Mouse (Mus musculus): ENCODE results near the gene Fbxw8. TPM values are rescaled to one million over a fixed set of nuclear protein-coding genes. Genes with fewer than 3 reads are reported as not detected.
A peak's percentile ranks its signal among the peaks of the same experiment; 100 is the strongest.

The Fbxw8 gene
- polyA plus RNA-seq, 1 experiment from 2014 or later, result 16.0 TPM

- H3K27ac ChIP-seq (ENCODE audit: low read length), result no peak within 1 kb of the TSS
- no peak within 1 kb of the TSS for H3K9ac ChIP-seq (ENCODE audit: low read depth, low read length)
- no peaks in the 10 kb centered on the region for H3K9me3 ChIP-seq (ENCODE audit: control insufficient read depth, low read length)
- ATAC-seq, result no peak
- 0 out of 2 replicates have a peak, but pooled peaks cover 6% of the 10 kb centered on the region for H3K4me1 ChIP-seq (ENCODE audit: control insufficient read depth, insufficient read depth, low read length)
- H3K27me3 ChIP-seq (replicated peaks; ENCODE audit: control insufficient read depth, insufficient read depth, low read length), result peaks cover 46% of the 10 kb centered on the region
- no peaks in the 10 kb centered on the region for H3K36me3 ChIP-seq (ENCODE audit: control insufficient read depth, insufficient read depth, low read length)
- no peak within 1 kb of the TSS for H3K4me3 ChIP-seq (ENCODE audit: low read length)
- WGBS, result 71% methylated on average over 12 of the region's 12 CpGs
- no peak within 1 kb of the TSS for H3K4me2 ChIP-seq (ENCODE audit: low read depth, low read length)
Observed at GRCm38 (mm10) chr5:118164581-118164980, 9.3 kb upstream of the Fbxw8 start, which contains the start of gene Hrk. Hrk (plus strand) TSS chr5:118164648.

- no peak for ATAC-seq
- no peak overlapping the region for H3K4me2 ChIP-seq (ENCODE audit: low read depth, low read length)
- no peak overlapping the region for H3K27ac ChIP-seq (ENCODE audit: low read length)
- H3K4me1 ChIP-seq (ENCODE audit: control insufficient read depth, insufficient read depth, low read length), result no peaks in the 10 kb centered on the region
- H3K4me3 ChIP-seq (ENCODE audit: low read length), result no peak overlapping the region
- H3K9ac ChIP-seq (ENCODE audit: low read depth, low read length), result no peak overlapping the region
- no peaks in the 10 kb centered on the region for H3K9me3 ChIP-seq (ENCODE audit: control insufficient read depth, low read length)
- H3K27me3 ChIP-seq (replicated peaks; ENCODE audit: control insufficient read depth, insufficient read depth, low read length), result peaks cover 22% of the 10 kb centered on the region
- H3K36me3 ChIP-seq (ENCODE audit: control insufficient read depth, insufficient read depth, low read length), result no peaks in the 10 kb centered on the region
- WGBS, result 29% methylated on average over 4 of the region's 4 CpGs
Observed at GRCm38 (mm10) chr5:118160691-118161090, 5.4 kb upstream of the Fbxw8 start.

- no peaks in the 10 kb centered on the region for H3K36me3 ChIP-seq (ENCODE audit: control insufficient read depth, insufficient read depth, low read length)
- no peak overlapping the region for H3K4me2 ChIP-seq (ENCODE audit: low read depth, low read length)
- H3K27me3 ChIP-seq (replicated peaks; ENCODE audit: control insufficient read depth, insufficient read depth, low read length), result peaks cover 4% of the 10 kb centered on the region; the same call in 1 of the 2 replicates
- H3K9ac ChIP-seq (ENCODE audit: low read depth, low read length), result no peak overlapping the region
- no peak overlapping the region for H3K4me3 ChIP-seq (ENCODE audit: low read length)
- H3K27ac ChIP-seq (ENCODE audit: low read length), result no peak overlapping the region
- H3K4me1 ChIP-seq (ENCODE audit: control insufficient read depth, insufficient read depth, low read length), result peaks cover 7% of the 10 kb centered on the region
- no peak for ATAC-seq
- 15% methylated on average over 4 of the region's 4 CpGs for WGBS
- no peaks in the 10 kb centered on the region for H3K9me3 ChIP-seq (ENCODE audit: control insufficient read depth, low read length)
Observed at GRCm38 (mm10) chr5:118156976-118157375, 1.7 kb upstream of the Fbxw8 start.

- Histone ChIP-seq H3K27ac (ENCODE audit: low read length) (no peak overlapping the region), H3K27me3 (replicated peaks; ENCODE audit: control insufficient read depth, insufficient read depth, low read length) (no peaks in the 10 kb centered on the region), H3K9ac (ENCODE audit: low read depth, low read length) (peak overlapping the region; percentile 97; the same call in 1 of the 2 replicates), H3K9me3 (ENCODE audit: control insufficient read depth, low read length) (no peaks in the 10 kb centered on the region), H3K4me3 (ENCODE audit: low read length) (peak overlapping the region; percentile 95), H3K4me2 (ENCODE audit: low read depth, low read length) (peak overlapping the region; percentile 74), H3K36me3 (ENCODE audit: control insufficient read depth, insufficient read depth, low read length) (peaks cover 5% of the 10 kb centered on the region; the same call in 1 of the 2 replicates), H3K4me1 (ENCODE audit: control insufficient read depth, insufficient read depth, low read length) (peaks cover 7% of the 10 kb centered on the region)
- WGBS, result 24% methylated on average over 9 of the region's 9 CpGs
- ATAC-seq, result no peak
Observed at GRCm38 (mm10) chr5:118155565-118155947, 292 bp upstream of the Fbxw8 start.

- Histone ChIP-seq H3K4me2 (ENCODE audit: low read depth, low read length) (no peak overlapping the region), H3K27me3 (replicated peaks; ENCODE audit: control insufficient read depth, insufficient read depth, low read length) (no peaks in the 10 kb centered on the region), H3K36me3 (ENCODE audit: control insufficient read depth, insufficient read depth, low read length) (peaks cover 5% of the 10 kb centered on the region; the same call in 1 of the 2 replicates), H3K27ac (ENCODE audit: low read length) (no peak overlapping the region), H3K4me1 (ENCODE audit: control insufficient read depth, insufficient read depth, low read length) (peaks cover 7% of the 10 kb centered on the region), H3K4me3 (ENCODE audit: low read length) (no peak overlapping the region), H3K9ac (ENCODE audit: low read depth, low read length) (no peak overlapping the region), H3K9me3 (ENCODE audit: control insufficient read depth, low read length) (no peaks in the 10 kb centered on the region)
- 74% methylated on average over 3 of the region's 3 CpGs for WGBS
- ATAC-seq, result no peak
Observed at GRCm38 (mm10) chr5:118149711-118150110, 5.6 kb downstream of the Fbxw8 start.

- no peak for ATAC-seq
- Histone ChIP-seq H3K9me3 (ENCODE audit: control insufficient read depth, low read length) (no peaks in the 10 kb centered on the region), H3K4me1 (ENCODE audit: control insufficient read depth, insufficient read depth, low read length) (peaks cover 4% of the 10 kb centered on the region; the same call in 1 of the 2 replicates), H3K36me3 (ENCODE audit: control insufficient read depth, insufficient read depth, low read length) (peaks cover 5% of the 10 kb centered on the region; the same call in 1 of the 2 replicates), H3K27me3 (replicated peaks; ENCODE audit: control insufficient read depth, insufficient read depth, low read length) (no peaks in the 10 kb centered on the region), H3K4me2 (ENCODE audit: low read depth, low read length) (no peak overlapping the region), H3K9ac (ENCODE audit: low read depth, low read length) (no peak overlapping the region), H3K4me3 (ENCODE audit: low read length) (no peak overlapping the region), H3K27ac (ENCODE audit: low read length) (no peak overlapping the region)
- WGBS, result 72% methylated on average over 10 of the region's 10 CpGs
Observed at GRCm38 (mm10) chr5:118147264-118147663, 8.0 kb downstream of the Fbxw8 start.

GRCm38 (mm10) chr5:118145999-118146679 lies 9.1 kb downstream of the Fbxw8 start:
- Histone ChIP-seq H3K4me1 (ENCODE audit: control insufficient read depth, insufficient read depth, low read length) (peaks cover 4% of the 10 kb centered on the region; the same call in 1 of the 2 replicates), H3K4me3 (ENCODE audit: low read length) (no peak overlapping the region), H3K9me3 (ENCODE audit: control insufficient read depth, low read length) (no peaks in the 10 kb centered on the region), H3K27ac (ENCODE audit: low read length) (no peak overlapping the region), H3K27me3 (replicated peaks; ENCODE audit: control insufficient read depth, insufficient read depth, low read length) (no peaks in the 10 kb centered on the region), H3K36me3 (ENCODE audit: control insufficient read depth, insufficient read depth, low read length) (peaks cover 6% of the 10 kb centered on the region; the same call in 1 of the 2 replicates), H3K9ac (ENCODE audit: low read depth, low read length) (no peak overlapping the region), H3K4me2 (ENCODE audit: low read depth, low read length) (no peak overlapping the region)
- WGBS, result 77% methylated on average over 15 of the region's 15 CpGs
- ATAC-seq, result no peak

- Histone ChIP-seq H3K4me2 (ENCODE audit: low read depth, low read length) (no peak overlapping the region), H3K9ac (ENCODE audit: low read depth, low read length) (no peak overlapping the region), H3K4me3 (ENCODE audit: low read length) (no peak overlapping the region), H3K9me3 (ENCODE audit: control insufficient read depth, low read length) (no peaks in the 10 kb centered on the region), H3K36me3 (ENCODE audit: control insufficient read depth, insufficient read depth, low read length) (peaks cover 4% of the 10 kb centered on the region; the same call in 1 of the 2 replicates), H3K27ac (ENCODE audit: low read length) (no peak overlapping the region), H3K4me1 (ENCODE audit: control insufficient read depth, insufficient read depth, low read length) (peaks cover 4% of the 10 kb centered on the region; the same call in 1 of the 2 replicates), H3K27me3 (replicated peaks; ENCODE audit: control insufficient read depth, insufficient read depth, low read length) (no peaks in the 10 kb centered on the region)
- no peak for ATAC-seq
- 93% methylated on average over 3 of the region's 3 CpGs for WGBS
Observed at GRCm38 (mm10) chr5:118145458-118145857, 9.8 kb downstream of the Fbxw8 start.

GRCm38 (mm10) chr5:118144770-118145169 lies 10.5 kb downstream of the Fbxw8 start:
- Histone ChIP-seq H3K9me3 (ENCODE audit: control insufficient read depth, low read length) (no peaks in the 10 kb centered on the region), H3K4me1 (ENCODE audit: control insufficient read depth, insufficient read depth, low read length) (peaks cover 4% of the 10 kb centered on the region; the same call in 1 of the 2 replicates), H3K27ac (ENCODE audit: low read length) (no peak overlapping the region), H3K9ac (ENCODE audit: low read depth, low read length) (no peak overlapping the region), H3K4me3 (ENCODE audit: low read length) (no peak overlapping the region), H3K4me2 (ENCODE audit: low read depth, low read length) (no peak overlapping the region), H3K36me3 (ENCODE audit: control insufficient read depth, insufficient read depth, low read length) (peaks cover 4% of the 10 kb centered on the region; the same call in 1 of the 2 replicates), H3K27me3 (replicated peaks; ENCODE audit: control insufficient read depth, insufficient read depth, low read length) (no peaks in the 10 kb centered on the region)
- 78% methylated on average over 6 of the region's 6 CpGs for WGBS
- ATAC-seq, result no peak
